Comparison of ENCODE assay signal across 23 mouse cellular contexts in genomic region chr5:125321836-125322235, GRCm38 (mm10). TPM values are rescaled to one million over a fixed set of nuclear protein-coding genes. Genes with fewer than 3 reads are reported as not detected.
DNase-seq lines count a peak whose midpoint lies in the region; ATAC-seq lines count a peak whose summit lies in the region.
"Had no signal": no experiment of that assay in that cellular context is flagged by ENCODE, and none has a peak within 500 bp of the region (broad histone marks: within the 10 kb centered on the region; RNA-seq: fewer than 3 reads in every experiment).

No protein-coding gene starts in this region.

- ATAC-seq in frontal cortex, adult (ENCODE audit: low TSS enrichment): peak; percentile 77
- ATAC-seq: activated CD4-positive, CD25-positive, alpha-beta regulatory T cell, adult 4 months; CD4-positive, CD25-positive, alpha-beta regulatory T cell, adult 4 months; forebrain, embryonic 16.5 days; intestine, embryonic 15.5 days; liver, embryonic 12.5 days had no signal

- intact Hi-C loops in left cerebral cortex, postnatal 25 days (cut with DNase I): no loop called here
- intact Hi-C loops in left cerebral cortex, postnatal 10 days (cut with DNase I): no loop called here

- DNase-seq in frontal cortex, postnatal 10 days (ENCODE audit: low spot score in 2 of 2): no peak
- peak; percentile 38 to 74 for DNase-seq in left cerebral cortex, postnatal 25 days (ENCODE audit: low spot score in 2 of 2)
- DNase-seq in left cerebral cortex, postnatal 10 days (ENCODE audit: extremely low spot score in 1 of 2, low spot score in 2 of 2): no peak
- peak; percentile 31 to 51 for DNase-seq in right cerebral cortex, adult 2 months (ENCODE audit: low spot score in 2 of 2)
- no peak for DNase-seq in right cerebral cortex, postnatal 4 days
- DNase-seq in heart, adult 18-20 months: no peak
- DNase-seq: adrenal gland, postnatal 25 days; cerebellum, adult 18-20 months; cerebellum, postnatal 25 days; embryo, embryonic 11 days; gastrocnemius, postnatal 10 days; heart, postnatal 36 days; kidney, adult 9 months; kidney, postnatal 25 days; lung, embryonic 14.5 days; lung, postnatal 36 days; thymus, postnatal 14 days had no signal

RNA-seq across cellular contexts. Expression of gene Scarb1, which starts 19.1 kb away (rescaled TPM):
- total RNA-seq in left cerebral cortex, postnatal 25 days (2021): 10 to 100 TPM; 24.6 to 28.9 TPM
- total RNA-seq in left cerebral cortex, postnatal 10 days (2021): 10 to 100 TPM; 49.1 to 52.9 TPM
- total RNA-seq in heart, adult 18-20 months (2021): 10 to 100 TPM; 26.6 to 34.7 TPM

Comparison
In these comparisons a context has a peak if more than half of its experiments do, and no peak if none do; other contexts are left out.
1. DNase-seq: peak in left cerebral cortex, postnatal 25 days (2 of 2) and right cerebral cortex, adult 2 months (2 of 2); none in frontal cortex, postnatal 10 days (0 of 2), left cerebral cortex, postnatal 10 days (0 of 2), right cerebral cortex, postnatal 4 days (single experiment) and heart, adult 18-20 months (0 of 2).